Mouse (Mus musculus): ENCODE data around the gene Sowaha. TPM values are rescaled to one million over a fixed set of nuclear protein-coding genes. Genes with fewer than 3 reads are reported as not detected.

The Sowaha gene
- polyA plus RNA-seq, 1 experiment from 2014 or later, result 0.26 TPM

- no peak for DNase-seq (ENCODE audit: low spot score)
- Histone ChIP-seq H3K27me3 (ENCODE audit: insufficient read depth, poor library complexity, severe bottlenecking) (peaks cover 98% of the 10 kb centered on the region), H3K4me3 (0 out of 2 replicates have a peak overlapping the region, but pooled peaks have one; percentile 16), H3K27ac (no peak overlapping the region), H3K36me3 (no peaks in the 10 kb centered on the region), H3K4me1 (replicated peaks) (peaks cover 35% of the 10 kb centered on the region), H3K9me3 (no peaks in the 10 kb centered on the region)
- WGBS, result 8% methylated on average over 11 of the region's 11 CpGs
Measured at GRCm38 (mm10) chr11:53500569-53500968, 20.5 kb upstream of the Sowaha start.

DNA sequence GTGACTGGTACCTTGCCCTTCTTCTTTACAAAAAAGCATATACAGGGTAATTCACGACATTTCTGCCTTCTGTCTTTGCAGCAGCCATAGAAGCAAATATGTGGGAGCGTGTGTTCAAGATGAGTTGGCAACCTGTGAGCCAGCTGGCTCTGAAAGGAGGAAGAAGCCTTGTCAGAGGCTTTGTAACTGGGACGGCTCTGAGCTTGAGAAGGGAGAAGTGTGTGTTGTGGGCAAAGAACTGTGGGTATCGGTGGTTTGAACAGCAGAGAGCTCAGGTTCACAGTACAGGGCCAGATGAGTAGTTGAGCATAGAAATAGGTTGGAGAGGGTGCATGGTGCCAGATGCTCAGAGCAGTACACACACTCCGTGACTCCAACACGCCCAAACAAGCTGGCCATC, 16.9 kb upstream of the Sowaha start:
- no peak for DNase-seq (ENCODE audit: low spot score)
- Histone ChIP-seq H3K4me3 (no peak overlapping the region), H3K36me3 (no peaks in the 10 kb centered on the region), H3K27ac (no peak overlapping the region), H3K27me3 (ENCODE audit: insufficient read depth, poor library complexity, severe bottlenecking) (peaks cover 78% of the 10 kb centered on the region), H3K4me1 (replicated peaks) (peaks cover 60% of the 10 kb centered on the region), H3K9me3 (no peaks in the 10 kb centered on the region)
- WGBS, result 82% methylated on average over 6 of the region's 6 CpGs

DNA sequence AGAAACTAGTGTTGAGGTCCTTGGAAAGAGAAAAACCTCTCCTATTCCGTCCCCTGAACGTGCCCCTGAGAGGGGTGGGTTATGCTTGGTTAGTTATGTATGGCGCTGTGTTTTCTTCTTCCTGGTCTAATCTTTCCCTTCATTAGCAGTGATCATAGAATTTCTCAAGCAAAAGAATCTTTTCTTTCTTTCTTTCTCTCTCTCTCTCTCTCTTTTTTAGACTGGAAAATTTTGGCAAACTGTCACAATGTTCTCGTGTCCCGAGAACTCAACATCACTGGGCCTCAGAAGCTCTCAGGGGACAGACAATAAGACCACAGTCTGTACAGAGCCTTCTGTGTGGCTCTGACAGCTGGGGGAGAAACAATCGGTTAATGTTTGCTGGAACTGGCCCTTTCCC, 15.3 kb upstream of the Sowaha start:
- Histone ChIP-seq H3K27me3 (ENCODE audit: insufficient read depth, poor library complexity, severe bottlenecking) (peaks cover 74% of the 10 kb centered on the region), H3K27ac (peak overlapping the region; percentile 35; the same call in 1 of the 2 replicates), H3K4me1 (replicated peaks) (peaks cover 67% of the 10 kb centered on the region), H3K4me3 (no peak overlapping the region), H3K9me3 (no peaks in the 10 kb centered on the region), H3K36me3 (no peaks in the 10 kb centered on the region)
- 22% methylated on average over 6 of the region's 6 CpGs for WGBS
- no peak for DNase-seq (ENCODE audit: low spot score)

DNA sequence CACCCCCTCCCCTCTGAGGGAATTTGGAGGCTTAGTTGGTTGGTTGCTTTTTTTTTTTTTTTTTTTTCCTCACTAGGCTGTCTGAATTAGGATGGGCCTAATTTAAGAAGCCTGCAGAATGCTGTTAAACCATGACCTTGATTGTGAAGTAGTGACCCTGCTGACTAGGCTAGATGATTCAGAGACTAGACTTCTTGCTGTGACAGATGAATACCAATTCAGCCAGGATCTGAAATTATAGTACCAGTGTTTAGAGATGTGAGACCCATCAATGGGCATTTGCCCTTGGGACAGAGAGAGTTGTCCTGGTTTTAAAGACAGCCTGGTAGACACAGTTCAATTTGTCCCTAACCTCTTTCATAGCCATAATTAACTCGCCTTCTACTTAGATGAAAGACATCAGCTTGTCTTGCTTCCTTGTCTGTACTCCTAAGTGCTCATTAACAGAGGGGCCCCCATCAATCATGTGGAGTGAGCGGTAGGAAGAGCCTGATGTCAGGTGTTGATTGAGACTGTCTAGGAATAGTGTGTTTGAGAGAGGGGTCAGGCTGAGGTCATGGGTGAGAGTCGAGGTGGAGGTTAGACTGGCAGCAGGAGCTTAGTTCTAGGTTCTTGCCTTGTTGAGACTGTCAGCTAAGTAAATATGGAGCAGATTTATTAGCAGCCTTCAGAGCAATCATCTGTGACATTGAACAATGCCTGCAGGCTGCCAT, 13.3 kb upstream of the Sowaha start:
- no peak overlapping the region for H3K27ac ChIP-seq
- H3K4me1 ChIP-seq (replicated peaks), result peaks cover 76% of the 10 kb centered on the region
- H3K36me3 ChIP-seq, result no peaks in the 10 kb centered on the region
- H3K4me3 ChIP-seq, result no peak overlapping the region
- H3K9me3 ChIP-seq, result no peaks in the 10 kb centered on the region
- peaks cover 72% of the 10 kb centered on the region for H3K27me3 ChIP-seq (ENCODE audit: insufficient read depth, poor library complexity, severe bottlenecking)
- 17% methylated on average over 3 of the region's 3 CpGs for WGBS
- peak; percentile 66 for DNase-seq (ENCODE audit: low spot score)

GRCm38 (mm10) chr11:53491954-53492401, 11.9 kb upstream of the Sowaha start:
- WGBS, result 7% methylated on average over 8 of the region's 8 CpGs
- Histone ChIP-seq H3K27ac (peak overlapping the region; percentile 70), H3K4me3 (peak overlapping the region; percentile 11; the same call in 1 of the 2 replicates), H3K9me3 (no peaks in the 10 kb centered on the region), H3K4me1 (replicated peaks) (peaks cover 81% of the 10 kb centered on the region), H3K27me3 (ENCODE audit: insufficient read depth, poor library complexity, severe bottlenecking) (peaks cover 72% of the 10 kb centered on the region), H3K36me3 (no peaks in the 10 kb centered on the region)
- peak; percentile 71 for DNase-seq (ENCODE audit: low spot score)

DNA sequence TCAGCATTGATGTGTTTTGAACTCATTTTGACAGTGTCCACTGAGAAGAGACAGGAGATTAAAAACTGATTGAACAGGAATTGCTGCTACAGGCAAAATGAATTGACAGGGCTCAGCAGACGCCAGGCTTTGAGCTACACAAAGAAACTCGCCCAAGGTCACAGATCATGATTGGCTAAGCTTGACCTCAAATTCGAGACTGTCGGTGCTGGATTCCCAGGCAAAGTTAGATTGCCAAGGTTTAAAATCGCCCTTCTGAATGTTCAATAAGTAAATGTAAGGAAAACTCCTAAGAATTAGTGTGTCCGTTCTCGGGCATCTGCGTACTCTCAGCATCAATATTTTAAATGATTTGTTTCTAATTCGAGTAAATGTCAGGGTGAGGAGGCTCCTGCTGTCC, 9.3 kb upstream of the Sowaha start:
- Histone ChIP-seq H3K4me3 (no peak overlapping the region), H3K4me1 (replicated peaks) (peaks cover 62% of the 10 kb centered on the region), H3K9me3 (no peaks in the 10 kb centered on the region), H3K36me3 (no peaks in the 10 kb centered on the region), H3K27ac (no peak overlapping the region), H3K27me3 (ENCODE audit: insufficient read depth, poor library complexity, severe bottlenecking) (peaks cover 73% of the 10 kb centered on the region)
- DNase-seq (ENCODE audit: low spot score), result no peak
- WGBS, result 64% methylated on average over 9 of the region's 9 CpGs

- Histone ChIP-seq H3K27me3 (ENCODE audit: insufficient read depth, poor library complexity, severe bottlenecking) (peaks cover 77% of the 10 kb centered on the region), H3K27ac (no peak overlapping the region), H3K4me3 (no peak overlapping the region), H3K9me3 (no peaks in the 10 kb centered on the region), H3K36me3 (no peaks in the 10 kb centered on the region), H3K4me1 (replicated peaks) (peaks cover 60% of the 10 kb centered on the region)
- DNase-seq (ENCODE audit: low spot score), result no peak
- 93% methylated on average over 5 of the region's 5 CpGs for WGBS
Measured at GRCm38 (mm10) chr11:53489007-53489406, 8.9 kb upstream of the Sowaha start.

GRCm38 (mm10) chr11:53486822-53487594, 6.9 kb upstream of the Sowaha start:
- H3K27me3 ChIP-seq (ENCODE audit: insufficient read depth, poor library complexity, severe bottlenecking), result peaks cover 92% of the 10 kb centered on the region
- no peak overlapping the region for H3K27ac ChIP-seq
- H3K4me1 ChIP-seq (replicated peaks), result peaks cover 40% of the 10 kb centered on the region
- WGBS, result 15% methylated on average over 27 of the region's 27 CpGs
- peak; percentile 28 for DNase-seq (ENCODE audit: low spot score)
- H3K9me3 ChIP-seq, result no peaks in the 10 kb centered on the region
- H3K4me3 ChIP-seq, result peak overlapping the region; percentile 35
- no peaks in the 10 kb centered on the region for H3K36me3 ChIP-seq

DNA sequence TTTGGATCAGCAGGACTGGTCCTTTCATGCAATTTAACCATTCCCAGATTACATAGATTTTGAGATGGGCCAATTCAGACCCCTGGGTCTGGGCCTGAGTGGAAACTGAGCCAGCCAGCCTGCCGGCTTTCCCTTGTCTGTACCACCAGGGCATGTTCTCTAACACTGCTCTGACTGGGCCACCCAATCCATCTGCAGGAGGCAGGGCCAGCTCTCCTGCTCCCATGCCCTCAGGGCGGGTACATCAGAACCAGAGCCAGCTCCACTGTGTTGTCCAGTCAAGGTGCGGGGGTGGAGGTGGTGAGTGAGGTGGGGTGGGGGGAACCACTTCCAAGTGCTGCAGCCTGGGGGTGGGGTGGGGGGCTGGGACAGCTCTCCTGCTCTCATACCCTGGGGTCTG, 6.3 kb upstream of the Sowaha start:
- Histone ChIP-seq H3K4me3 (no peak overlapping the region), H3K27ac (no peak overlapping the region), H3K9me3 (no peaks in the 10 kb centered on the region), H3K4me1 (replicated peaks) (peaks cover 34% of the 10 kb centered on the region), H3K36me3 (no peaks in the 10 kb centered on the region), H3K27me3 (ENCODE audit: insufficient read depth, poor library complexity, severe bottlenecking) (peaks cover 96% of the 10 kb centered on the region)
- DNase-seq (ENCODE audit: low spot score), result no peak
- 59% methylated on average over 3 of the region's 3 CpGs for WGBS

DNA sequence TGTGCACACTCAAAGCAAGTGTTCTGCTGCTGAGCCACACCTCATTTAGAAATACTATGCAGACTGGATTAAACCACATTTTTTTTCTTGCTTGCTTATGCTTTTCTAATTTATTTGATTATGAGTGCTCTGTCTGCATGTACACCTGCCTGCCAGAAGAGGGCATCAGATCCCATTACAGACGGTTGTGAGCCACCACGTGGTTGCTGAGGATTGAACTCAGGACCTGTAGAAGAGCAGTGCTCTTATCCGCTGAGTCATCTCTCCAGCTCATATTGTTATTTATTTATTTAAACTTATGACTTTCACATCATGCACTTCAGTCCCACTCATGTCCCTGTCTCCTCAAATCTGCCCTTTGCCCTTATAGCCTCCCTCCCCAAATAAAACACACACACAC, 5.6 kb upstream of the Sowaha start:
- WGBS, result 49% methylated on average over 3 of the region's 3 CpGs
- Histone ChIP-seq H3K27ac (no peak overlapping the region), H3K36me3 (no peaks in the 10 kb centered on the region), H3K4me3 (no peak overlapping the region), H3K4me1 (replicated peaks) (peaks cover 29% of the 10 kb centered on the region), H3K9me3 (no peaks in the 10 kb centered on the region), H3K27me3 (ENCODE audit: insufficient read depth, poor library complexity, severe bottlenecking) (peaks cover 96% of the 10 kb centered on the region)
- DNase-seq (ENCODE audit: low spot score), result no peak

DNA sequence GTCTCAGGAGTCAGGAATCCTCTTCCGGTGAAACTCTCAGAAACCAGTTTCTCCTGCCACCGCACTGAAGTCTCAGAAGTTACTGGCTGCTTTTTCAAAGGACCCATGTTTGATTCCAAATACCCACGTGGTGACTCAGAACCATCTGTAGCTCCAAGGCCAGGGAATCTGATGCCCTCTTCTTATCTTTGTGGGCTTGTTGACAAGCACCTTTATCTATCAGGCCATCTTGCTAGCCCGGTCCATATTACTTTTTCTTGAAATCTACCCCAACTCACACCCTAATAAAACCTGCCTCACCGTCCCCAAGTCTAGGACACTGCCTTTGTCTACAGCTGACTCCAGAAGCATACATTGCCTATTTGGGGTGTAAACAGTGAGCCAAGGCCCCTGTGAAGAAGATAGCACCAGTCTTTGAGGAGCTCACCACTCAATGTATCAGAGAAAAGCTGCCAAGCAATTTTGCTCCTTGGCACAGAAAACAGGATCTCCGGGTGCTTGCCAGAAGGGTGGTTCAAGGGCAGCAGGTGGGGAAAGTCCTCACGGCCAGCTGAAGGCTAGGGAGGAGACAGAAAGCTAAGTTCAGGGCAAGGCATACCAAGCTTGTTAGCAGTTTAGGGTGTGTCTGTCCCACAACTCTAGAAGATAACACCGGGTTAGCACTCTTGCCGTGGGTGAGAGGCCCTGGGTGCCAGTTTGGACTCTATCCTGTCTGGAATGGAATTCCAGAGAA, 3.3 kb upstream of the Sowaha start:
- Histone ChIP-seq H3K27me3 (ENCODE audit: insufficient read depth, poor library complexity, severe bottlenecking) (peaks cover 98% of the 10 kb centered on the region), H3K4me1 (replicated peaks) (peaks cover 33% of the 10 kb centered on the region), H3K36me3 (no peaks in the 10 kb centered on the region), H3K27ac (no peak overlapping the region), H3K9me3 (peaks cover 8% of the 10 kb centered on the region), H3K4me3 (no peak overlapping the region)
- WGBS, result 77% methylated on average over 9 of the region's 9 CpGs
- no peak for DNase-seq (ENCODE audit: low spot score)

- no peak for DNase-seq (ENCODE audit: low spot score)
- H3K4me3 ChIP-seq, result no peak overlapping the region
- peaks cover 8% of the 10 kb centered on the region for H3K9me3 ChIP-seq
- WGBS, result 72% methylated on average over 4 of the region's 4 CpGs
- H3K27ac ChIP-seq, result no peak overlapping the region
- H3K36me3 ChIP-seq, result no peaks in the 10 kb centered on the region
- peaks cover 26% of the 10 kb centered on the region for H3K4me1 ChIP-seq (replicated peaks)
- H3K27me3 ChIP-seq (ENCODE audit: insufficient read depth, poor library complexity, severe bottlenecking), result peaks cover 98% of the 10 kb centered on the region
Measured at GRCm38 (mm10) chr11:53481088-53481730, 1.1 kb upstream of the Sowaha start.
